27 mouse cellular contexts compared by ENCODE assay signal in the genomic region with DNA sequence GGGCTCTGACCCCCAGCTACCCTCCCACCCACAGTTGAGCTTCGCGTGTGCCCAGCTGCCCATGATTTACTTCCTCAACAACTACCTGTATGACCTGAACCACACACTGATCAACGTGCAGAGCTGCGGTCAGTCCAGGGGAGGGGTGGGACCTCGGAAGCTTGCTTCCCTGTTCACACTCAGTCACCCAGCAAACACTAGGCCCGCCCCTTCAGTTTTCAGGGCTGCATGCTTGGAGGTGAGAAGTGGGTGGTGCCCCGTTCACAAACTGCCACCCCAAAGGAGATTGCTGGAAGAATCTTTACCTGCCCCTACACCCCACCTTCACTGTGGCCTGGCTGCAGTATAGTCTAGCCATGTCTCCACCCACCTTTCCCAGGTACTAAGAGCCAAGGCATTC. TPM values are rescaled to one million over a fixed set of nuclear protein-coding genes. Genes with fewer than 3 reads are reported as not detected.
A peak's percentile ranks its signal among the peaks of the same experiment; 100 is the strongest.
DNase-seq lines count a peak whose midpoint lies in the region; ATAC-seq and TF ChIP-seq lines count a peak whose summit lies in the region.
"Had no signal": no experiment of that assay in that cellular context is flagged by ENCODE, and none has a peak within 500 bp of the region (broad histone marks: within the 10 kb centered on the region; RNA-seq: fewer than 3 reads in every experiment).

No protein-coding gene starts in this region.

- H3K27ac ChIP-seq in liver, embryonic 11.5 days (ENCODE audit: low read depth, low read length), result no peak overlapping the region
- H3K27ac ChIP-seq in ES-Bruce4 (ENCODE audit: insufficient read depth, low read length), result no peak overlapping the region
- no peak overlapping the region for H3K27ac ChIP-seq in embryonic facial prominence, embryonic 10.5 days (replicated peaks)
- H3K27ac ChIP-seq: embryonic facial prominence, embryonic 13.5 days; forebrain, embryonic 12.5 days; gastrocnemius, adult 2 months; heart, embryonic 10.5 days; hindbrain, embryonic 12.5 days had no signal

- no peak for TF ChIP-seq POLR2A in ES-Bruce4 (IDR thresholded peaks at IDR 0.05; ENCODE audit: insufficient read depth, low read length)

- 72% methylated on average over 7 of the region's 7 CpGs for WGBS in liver, embryonic 11.5 days
- WGBS in embryonic facial prominence, embryonic 10.5 days, result 83% methylated on average over 7 of the region's 7 CpGs

- H3K36me3 ChIP-seq in liver, embryonic 11.5 days (ENCODE audit: control insufficient read depth, insufficient read depth, low read length), result no peaks in the 10 kb centered on the region
- H3K36me3 ChIP-seq in ES-Bruce4 (ENCODE audit: control insufficient read depth, insufficient read depth, low read length, poor library complexity, severe bottlenecking), result no peaks in the 10 kb centered on the region
- H3K36me3 ChIP-seq in embryonic facial prominence, embryonic 10.5 days (replicated peaks), result no peaks in the 10 kb centered on the region
- H3K36me3 ChIP-seq: embryonic facial prominence, embryonic 13.5 days; forebrain, embryonic 12.5 days; heart, embryonic 10.5 days; hindbrain, embryonic 12.5 days had no signal

- peaks cover 4% of the 10 kb centered on the region; the same call in 1 of the 2 replicates for H3K27me3 ChIP-seq in liver, embryonic 11.5 days (replicated peaks; ENCODE audit: control insufficient read depth, insufficient read depth, low read length)
- no peaks in the 10 kb centered on the region for H3K27me3 ChIP-seq in ES-Bruce4 (ENCODE audit: control insufficient read depth, insufficient read depth, low read length, poor library complexity, severe bottlenecking)
- peaks cover 32% of the 10 kb centered on the region for H3K27me3 ChIP-seq in embryonic facial prominence, embryonic 10.5 days (replicated peaks; ENCODE audit: low read depth, poor library complexity, severe bottlenecking)
- H3K27me3 ChIP-seq: embryonic facial prominence, embryonic 13.5 days had no signal

- peaks cover 12% of the 10 kb centered on the region for H3K4me1 ChIP-seq in liver, embryonic 11.5 days (replicated peaks; ENCODE audit: control insufficient read depth, insufficient read depth, low read length)
- peaks cover 5% of the 10 kb centered on the region for H3K4me1 ChIP-seq in ES-Bruce4 (ENCODE audit: control insufficient read depth, insufficient read depth, low read length)
- H3K4me1 ChIP-seq in embryonic facial prominence, embryonic 10.5 days, result peaks cover 7% of the 10 kb centered on the region

- peak overlapping the region; percentile 59 for H3K4me2 ChIP-seq in liver, embryonic 11.5 days
- H3K4me2 ChIP-seq: embryonic facial prominence, embryonic 13.5 days; forebrain, embryonic 12.5 days; hindbrain, embryonic 12.5 days had no signal

- TF ChIP-seq EP300 in ES-Bruce4 (IDR thresholded peaks at IDR 0.05; ENCODE audit: insufficient read depth, low read depth, low read length), result no peak

- H3K4me3 ChIP-seq in liver, embryonic 11.5 days (ENCODE audit: low read depth, low read length), result no peak overlapping the region
- H3K4me3 ChIP-seq in ES-Bruce4 (ENCODE audit: low read depth, low read length), result peak overlapping the region; percentile 42
- H3K4me3 ChIP-seq in embryonic facial prominence, embryonic 10.5 days, result no peak overlapping the region
- H3K4me3 ChIP-seq: embryonic facial prominence, embryonic 13.5 days; forebrain, embryonic 12.5 days; gastrocnemius, adult 2 months; hindbrain, embryonic 12.5 days had no signal

- no peak overlapping the region for H3K9ac ChIP-seq in liver, embryonic 11.5 days (ENCODE audit: low read depth, low read length)
- no peak overlapping the region for H3K9ac ChIP-seq in ES-Bruce4 (ENCODE audit: low read depth, poor library complexity, severe bottlenecking)
- H3K9ac ChIP-seq: embryonic facial prominence, embryonic 13.5 days; forebrain, embryonic 12.5 days; forebrain, postnatal 0 days; hindbrain, embryonic 12.5 days had no signal

- TF ChIP-seq CTCF in ES-Bruce4 (IDR thresholded peaks at IDR 0.05; ENCODE audit: low read depth, low read length), result no peak

- no peaks in the 10 kb centered on the region for H3K9me3 ChIP-seq in liver, embryonic 11.5 days (ENCODE audit: control insufficient read depth, low read length)
- no peaks in the 10 kb centered on the region for H3K9me3 ChIP-seq in ES-Bruce4 (replicated peaks; ENCODE audit: control insufficient read depth, insufficient read depth, low read length, poor library complexity, severe bottlenecking)
- H3K9me3 ChIP-seq in embryonic facial prominence, embryonic 10.5 days, result no peaks in the 10 kb centered on the region
- H3K9me3 ChIP-seq: embryonic facial prominence, embryonic 13.5 days; forebrain, embryonic 12.5 days; heart, embryonic 10.5 days; hindbrain, embryonic 12.5 days had no signal

- no peak for DNase-seq in liver, embryonic 11.5 days (ENCODE audit: low spot score)
- DNase-seq in liver (no peak), A20 (ENCODE audit: low read depth, low spot score) (peak; percentile 81)
- DNase-seq in embryonic facial prominence, embryonic 10.5 days (ENCODE audit: low spot score), result no peak
- no peak for DNase-seq in gastrocnemius, adult 18-20 months (ENCODE audit: low spot score)
- no peak for DNase-seq in embryo, embryonic 10.5 days (ENCODE audit: low spot score)
- DNase-seq: adrenal gland, adult 2 months; adrenal gland, postnatal 36 days; cerebellum, adult 2 months; cerebellum, postnatal 10 days; forebrain, postnatal 0 days; gastrocnemius, adult 2 months; gastrocnemius, postnatal 25 days; heart, postnatal 10 days; heart, postnatal 4 days had no signal

- ATAC-seq in liver, embryonic 11.5 days (replicated peaks; ENCODE audit: low FRiP score), result no peak
- peak; percentile 16; the same call in 1 of the 2 replicates for ATAC-seq in neutrophil, adult 5-6 weeks (ENCODE audit: extremely low read depth, insufficient number of reproducible peaks, low FRiP score, poor library complexity, severe bottlenecking)
- ATAC-seq: forebrain, postnatal 0 days; hindbrain, embryonic 16.5 days had no signal

RNA-seq across cellular contexts. Expression of gene Unc93b1, which starts 7.3 kb away (rescaled TPM):
- polyA plus RNA-seq in liver, embryonic 11.5 days (2014; fragmentation: Nextera tagmentation; extraction: Ambion mirVana), result 14.2 and 16.0 TPM in 2 replicates
- polyA plus RNA-seq in ES-Bruce4 (2011; ENCODE audit: insufficient read depth, insufficient read length, low read depth, missing spikeins), result 12.1 and 13.5 TPM in 2 replicates
- 628 and 632 TPM in 2 replicates for total RNA-seq in neutrophil, adult 5-6 weeks (2017)
- 7.3 and 8.4 TPM in 2 replicates for polyA plus RNA-seq in embryonic facial prominence, embryonic 10.5 days (2016; fragmentation: Nextera tagmentation; extraction: Ambion mirVana)
- 1 to 10 TPM; 3.2 to 5.8 TPM for total RNA-seq in gastrocnemius, adult 18-20 months (2021)

RNA-seq across cellular contexts. Expression of gene Aldh3b1, which starts 12.7 kb away (rescaled TPM):
- polyA plus RNA-seq in liver, embryonic 11.5 days (2014; fragmentation: Nextera tagmentation; extraction: Ambion mirVana), result 1.7 TPM in 2 replicates
- polyA plus RNA-seq in ES-Bruce4 (2011; ENCODE audit: insufficient read depth, insufficient read length, low read depth, missing spikeins), result 0.66 and 0.96 TPM in 2 replicates
- 78.5 and 85.2 TPM in 2 replicates for total RNA-seq in neutrophil, adult 5-6 weeks (2017)
- polyA plus RNA-seq in embryonic facial prominence, embryonic 10.5 days (2016; fragmentation: Nextera tagmentation; extraction: Ambion mirVana), result 0.48 and 0.81 TPM in 2 replicates
- under 1 TPM; 0.62 to 0.83 TPM for total RNA-seq in gastrocnemius, adult 18-20 months (2021)

RNA-seq across cellular contexts. Expression of gene Aldh3b3, which starts 16.1 kb away (rescaled TPM):
- not detected in 2 replicates for polyA plus RNA-seq in liver, embryonic 11.5 days (2014; fragmentation: Nextera tagmentation; extraction: Ambion mirVana)
- not detected in 2 replicates for polyA plus RNA-seq in ES-Bruce4 (2011; ENCODE audit: insufficient read depth, insufficient read length, low read depth, missing spikeins)
- total RNA-seq in neutrophil, adult 5-6 weeks (2017), result not detected in 2 replicates
- polyA plus RNA-seq in embryonic facial prominence, embryonic 10.5 days (2016; fragmentation: Nextera tagmentation; extraction: Ambion mirVana), result not detected in 2 replicates
- total RNA-seq in gastrocnemius, adult 18-20 months (2021), result not detected
- total RNA-seq: forebrain, postnatal 0 days; gastrocnemius, adult 2 months; gastrocnemius, postnatal 25 days; granulocyte monocyte progenitor cell, adult 5-6 weeks; MEL had no signal
- polyA plus RNA-seq: activated CD4-positive, CD25-positive, alpha-beta regulatory T cell, adult 4 months; forebrain, embryonic 12.5 days; forebrain, postnatal 0 days; heart, embryonic 10.5 days; heart, embryonic 14.5 days; hindbrain, embryonic 12.5 days; hindbrain, embryonic 16.5 days; inflammation-experienced regulatory T-cells, adult 6 months had no signal

RNA-seq across cellular contexts. Expression of gene Ndufs8, which starts 29.7 kb away (rescaled TPM):
- 278 and 287 TPM in 2 replicates for polyA plus RNA-seq in liver, embryonic 11.5 days (2014; fragmentation: Nextera tagmentation; extraction: Ambion mirVana)
- 91.7 and 112 TPM in 2 replicates for polyA plus RNA-seq in ES-Bruce4 (2011; ENCODE audit: insufficient read depth, insufficient read length, low read depth, missing spikeins)
- 34.7 and 40.1 TPM in 2 replicates for total RNA-seq in neutrophil, adult 5-6 weeks (2017)
- 250 and 258 TPM in 2 replicates for polyA plus RNA-seq in embryonic facial prominence, embryonic 10.5 days (2016; fragmentation: Nextera tagmentation; extraction: Ambion mirVana)
- 100 to 1,000 TPM; 257 to 270 TPM for total RNA-seq in gastrocnemius, adult 18-20 months (2021)

RNA-seq across cellular contexts. Expression of gene Aldh3b2, which starts 29.8 kb away (rescaled TPM):
- 0.48 and 0.70 TPM in 2 replicates for polyA plus RNA-seq in liver, embryonic 11.5 days (2014; fragmentation: Nextera tagmentation; extraction: Ambion mirVana)
- 1.3 and 1.4 TPM in 2 replicates for polyA plus RNA-seq in ES-Bruce4 (2011; ENCODE audit: insufficient read depth, insufficient read length, low read depth, missing spikeins)
- total RNA-seq in neutrophil, adult 5-6 weeks (2017), result 0.25 TPM in 1 of 2 replicates, not detected in the other
- polyA plus RNA-seq in embryonic facial prominence, embryonic 10.5 days (2016; fragmentation: Nextera tagmentation; extraction: Ambion mirVana), result 1.1 and 1.2 TPM in 2 replicates
- total RNA-seq in gastrocnemius, adult 18-20 months (2021), result under 1 TPM; 0.14 to 0.26 TPM
- total RNA-seq: granulocyte monocyte progenitor cell, adult 5-6 weeks; MEL had no signal
- polyA plus RNA-seq: activated CD4-positive, CD25-positive, alpha-beta regulatory T cell, adult 4 months; inflammation-experienced regulatory T-cells, adult 6 months had no signal
